Mouse (Mus musculus): ENCODE measurements at regions not wholly inside any gene's neighbourhood (a gene's known extent, or its start where the extent isn't known, plus 50 kb on each side); places are given as distances from the start of the nearest gene placed in this dataset.

DNA sequence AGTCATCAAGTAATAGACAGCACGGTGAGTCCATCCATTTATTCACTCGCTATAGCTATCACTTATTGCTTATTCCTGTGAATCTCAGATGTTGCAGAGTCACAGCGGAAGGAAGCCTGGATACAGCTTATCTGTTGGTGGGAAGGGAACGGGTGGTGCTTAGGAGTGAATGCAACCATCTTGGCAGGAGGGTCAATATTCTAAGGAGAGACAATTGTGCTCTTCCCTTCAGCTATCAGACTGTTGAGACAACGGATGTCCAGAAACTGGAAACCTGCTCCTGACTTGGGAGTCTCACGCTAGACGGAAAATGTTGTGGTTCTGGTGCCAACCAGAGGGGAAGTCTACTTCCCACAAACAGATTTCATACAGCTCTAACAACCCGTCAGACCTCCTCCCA, 103.7 kb upstream of the Kit start:
- DNase-seq: no peak

DNA sequence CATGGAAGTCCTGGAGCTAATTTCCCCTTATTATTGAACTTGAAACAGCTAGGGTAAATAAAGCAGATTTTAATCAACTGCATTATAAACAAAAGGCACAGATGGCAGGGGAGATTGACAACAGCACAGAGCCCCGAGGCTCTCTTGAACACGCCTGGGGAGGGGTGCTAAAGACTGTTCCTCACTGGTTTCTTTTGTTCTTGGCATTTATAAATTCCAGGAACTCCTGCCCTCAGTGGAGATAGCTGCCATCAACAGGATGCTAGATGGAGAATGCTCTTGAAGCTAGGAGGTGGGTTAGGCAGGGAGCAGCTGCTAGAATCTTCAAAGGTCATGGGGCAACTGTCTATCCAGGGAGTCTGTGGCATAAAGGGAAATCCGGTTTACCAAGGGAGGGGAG, 102.2 kb upstream of the Kit start:
- DNase-seq: no peak

- no peak for DNase-seq
These were observed 99.3 kb upstream of the Kit start for GRCm38 (mm10) chr5:75475414-75475813.

DNA sequence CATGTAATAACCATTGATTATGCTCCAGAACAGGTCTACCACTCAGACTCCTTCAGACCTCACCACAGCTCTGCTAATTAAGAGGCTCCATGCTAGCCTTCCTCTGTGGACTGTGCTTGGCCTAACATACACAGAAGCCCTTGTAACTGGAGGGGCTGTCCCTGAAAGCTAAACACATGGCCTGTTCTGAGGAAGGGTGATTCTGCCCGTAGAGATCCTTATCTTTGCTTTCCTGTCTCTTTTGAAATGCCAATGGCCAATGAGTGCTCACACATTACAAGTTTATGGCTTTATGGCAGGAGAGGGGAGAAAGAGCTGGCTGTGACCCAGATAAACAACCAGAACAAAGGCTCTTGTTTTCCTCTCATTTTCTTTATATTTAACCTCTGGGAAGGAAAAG, 96.2 kb upstream of the Kit start:
- no peak for DNase-seq

DNA sequence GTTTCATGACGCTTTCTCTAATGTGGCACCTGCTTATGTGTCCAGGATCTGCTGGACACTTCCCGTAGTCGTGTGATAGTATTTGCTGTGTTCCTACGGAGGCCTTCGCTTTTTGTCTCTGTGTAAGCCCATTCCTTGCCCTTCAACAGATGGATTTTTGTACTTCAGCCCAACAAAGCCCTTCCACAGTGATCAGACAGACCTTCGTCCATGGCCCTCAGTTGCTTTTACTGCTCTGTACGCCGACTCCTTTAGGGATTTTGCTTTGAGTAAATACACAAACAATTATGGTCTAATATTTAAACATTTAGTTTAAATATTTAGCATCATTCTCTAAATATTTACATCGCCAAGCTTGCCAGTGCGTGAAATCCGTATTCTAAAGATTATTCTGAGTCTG, 95.6 kb upstream of the Kit start:
- no peak for DNase-seq

GRCm38 (mm10) chr5:75481595-75481994, 93.1 kb upstream of the Kit start:
- no peak for DNase-seq

DNA sequence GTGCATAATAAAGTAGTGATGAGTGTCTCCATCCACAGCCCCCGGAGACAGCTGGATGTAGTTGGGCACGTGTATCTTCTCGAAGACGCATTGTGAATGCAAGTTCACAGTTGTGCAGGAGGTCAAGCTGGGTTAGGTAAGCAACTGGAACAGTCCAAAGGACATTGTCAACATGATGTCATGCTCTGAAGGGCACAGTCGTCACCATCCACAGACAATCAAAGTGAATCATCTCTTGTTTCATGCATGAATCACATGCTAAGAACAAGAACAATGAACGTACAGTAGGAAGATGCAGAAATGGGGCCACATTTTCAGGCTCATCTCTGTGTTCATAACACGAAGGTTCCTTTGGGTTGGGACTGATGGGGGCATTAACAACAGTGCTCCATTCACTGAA, 90.4 kb upstream of the Kit start:
- peak; percentile 65 for DNase-seq

DNA sequence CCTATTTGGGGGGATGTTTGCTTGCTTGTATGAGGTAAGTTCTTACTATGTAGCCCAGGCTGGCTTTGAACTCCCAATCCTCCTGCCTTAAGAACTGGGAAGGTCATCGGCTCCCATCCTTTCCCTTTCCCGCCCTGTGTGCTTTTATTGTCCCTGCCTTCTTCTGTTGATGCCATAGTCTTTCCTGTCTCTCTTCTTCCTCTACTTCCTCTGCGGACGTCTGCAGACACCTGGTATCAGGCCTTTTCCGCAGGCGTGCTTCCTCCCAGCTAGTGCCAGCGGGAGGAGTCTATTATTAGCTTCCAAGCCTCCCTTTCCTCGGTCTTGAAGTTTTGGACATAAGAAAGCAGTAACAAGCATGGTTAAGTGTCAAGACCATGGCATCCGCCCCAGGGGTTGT, 83.9 kb upstream of the Kit start:
- peak; percentile 14 for DNase-seq

- DNase-seq: no peak
These were observed 80.6 kb upstream of the Kit start for GRCm38 (mm10) chr5:75494143-75494542.

DNA sequence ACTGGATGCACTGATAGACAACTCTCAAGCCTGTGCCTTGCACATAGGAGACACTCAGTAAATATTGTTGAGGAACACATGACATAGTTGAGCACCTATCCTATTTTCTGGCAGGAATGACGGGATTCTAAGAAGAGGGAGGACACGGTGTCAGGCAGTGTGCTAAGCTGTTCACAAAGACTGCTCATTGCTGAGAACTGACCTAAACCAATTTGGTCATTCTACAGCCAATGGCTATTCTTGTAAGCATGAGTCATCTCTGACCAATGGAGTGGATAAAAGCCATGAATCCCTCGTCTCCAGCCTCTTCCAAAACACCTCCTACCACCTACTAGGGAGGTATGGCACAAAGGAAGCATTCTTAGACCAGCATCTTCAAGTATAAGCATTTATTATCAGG, 75.7 kb upstream of the Kit start:
- DNase-seq: no peak

DNA sequence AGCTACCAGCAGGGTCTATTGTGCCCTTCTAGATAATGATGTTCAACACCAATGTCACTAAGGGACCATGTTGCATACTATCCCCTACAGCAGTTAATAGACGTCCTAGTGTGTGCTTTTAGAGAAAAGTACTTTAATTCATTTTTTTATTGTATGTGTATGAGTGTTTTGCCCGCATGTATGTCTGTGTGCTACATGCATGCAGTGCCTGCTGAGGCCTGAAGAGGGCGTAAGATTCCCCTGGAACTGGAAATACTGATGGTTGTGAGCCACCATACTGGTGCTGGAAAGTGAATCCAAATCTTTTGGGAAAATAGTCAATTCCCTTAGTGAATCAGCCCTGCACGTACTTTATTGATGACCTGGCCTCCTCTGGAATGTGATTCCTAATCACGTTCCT, 75.0 kb upstream of the Kit start:
- DNase-seq: no peak

DNA sequence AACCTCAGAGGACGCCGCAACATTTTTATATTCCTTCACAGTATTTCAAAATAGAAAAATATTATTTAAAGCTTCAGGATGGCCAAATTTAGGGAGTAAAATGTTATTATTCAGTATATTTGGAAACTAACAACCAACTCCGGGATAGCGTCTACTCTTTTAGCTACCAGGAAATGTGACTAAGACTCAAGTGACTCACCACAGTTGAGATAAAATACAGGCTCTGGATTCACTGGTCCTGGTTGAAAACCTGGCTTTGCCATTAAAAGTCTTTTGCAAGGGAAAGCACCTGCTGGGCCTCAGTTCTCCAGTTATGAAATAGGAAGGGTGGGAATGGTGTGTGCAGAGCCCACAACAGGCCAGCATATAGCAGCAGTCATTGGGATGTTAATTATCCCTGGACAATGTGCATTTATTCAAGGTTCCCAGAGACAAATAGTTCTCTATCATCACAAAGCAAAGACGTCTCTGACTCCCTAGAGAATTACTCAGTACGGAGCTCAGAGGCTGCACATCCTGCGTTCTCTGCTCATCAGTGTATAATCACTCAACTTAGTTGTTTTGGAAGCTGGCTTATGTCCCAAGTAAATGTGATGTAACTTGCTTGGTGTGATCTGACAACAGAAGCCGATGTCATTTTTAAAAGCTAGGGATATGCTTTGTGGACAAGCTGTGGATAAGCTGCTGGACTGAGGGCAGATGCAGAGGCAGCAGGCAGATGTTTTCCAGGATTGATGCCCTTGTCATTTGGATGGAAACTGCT, 73.9 kb upstream of the Kit start:
- DNase-seq: no peak

DNA sequence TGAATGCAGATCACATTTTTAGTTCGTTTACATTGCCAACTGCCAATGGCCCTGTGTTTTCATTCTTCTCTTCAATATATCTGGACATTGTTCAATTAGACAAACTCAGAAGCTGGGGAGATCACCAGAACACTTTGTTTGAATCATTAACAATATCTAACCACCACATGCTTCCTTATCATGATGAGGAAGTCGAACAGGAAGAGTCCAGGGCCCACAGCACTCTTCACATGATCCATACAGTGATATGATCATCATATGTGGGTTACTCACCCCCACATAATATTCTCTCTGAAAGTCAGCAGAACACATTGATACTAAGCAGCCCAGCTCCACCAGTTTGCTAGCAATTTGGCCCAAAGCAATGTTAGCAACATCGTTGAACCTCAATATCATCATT, 71.0 kb upstream of the Kit start:
- DNase-seq: no peak

DNA sequence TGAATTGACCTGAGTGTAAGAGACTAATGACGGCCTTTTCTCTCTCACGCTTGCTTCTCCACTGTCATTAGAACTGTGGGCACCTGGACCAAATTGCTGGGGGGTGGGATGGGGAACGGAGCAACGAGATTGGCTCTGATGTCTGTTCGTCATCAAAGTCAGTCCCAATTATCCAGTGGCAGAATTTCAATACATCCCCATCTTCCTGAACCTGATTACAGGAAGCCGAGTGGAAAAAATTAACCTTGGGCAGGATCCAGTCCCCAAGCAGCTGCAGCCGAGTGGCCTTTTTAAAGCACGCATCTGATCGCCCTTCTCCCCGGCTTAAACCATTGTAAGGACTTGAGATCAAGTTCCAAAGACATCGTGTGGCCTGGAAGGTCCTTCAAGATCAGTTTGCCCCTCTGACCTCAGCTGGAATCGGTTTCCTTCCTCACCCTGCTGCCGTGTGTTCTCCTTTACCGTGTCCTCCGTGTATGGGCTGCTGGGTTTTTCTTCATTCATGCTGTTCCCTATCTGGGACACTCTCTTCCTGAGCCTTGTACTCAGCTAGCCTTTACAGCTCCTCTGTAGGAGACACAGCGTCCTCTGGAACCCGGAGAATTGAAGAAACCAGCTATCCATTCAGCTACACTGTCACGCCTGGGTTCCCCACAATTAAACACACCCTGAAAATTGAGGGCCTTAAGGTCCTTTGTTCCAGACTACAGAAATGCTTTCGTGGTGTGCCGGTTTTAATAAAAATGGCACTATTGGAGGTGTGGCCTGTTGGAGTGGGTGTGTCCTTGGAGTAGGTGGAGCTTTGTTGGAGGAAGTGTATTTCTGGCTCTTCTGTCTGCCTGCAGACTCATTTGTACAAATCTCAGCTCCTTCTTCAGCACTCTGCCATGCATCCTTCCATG, 61.9 kb upstream of the Kit start:
- peak; percentile 31 for DNase-seq

- DNase-seq: no peak
These were observed 56.5 kb upstream of the Kit start for GRCm38 (mm10) chr5:75518213-75518612.

DNA sequence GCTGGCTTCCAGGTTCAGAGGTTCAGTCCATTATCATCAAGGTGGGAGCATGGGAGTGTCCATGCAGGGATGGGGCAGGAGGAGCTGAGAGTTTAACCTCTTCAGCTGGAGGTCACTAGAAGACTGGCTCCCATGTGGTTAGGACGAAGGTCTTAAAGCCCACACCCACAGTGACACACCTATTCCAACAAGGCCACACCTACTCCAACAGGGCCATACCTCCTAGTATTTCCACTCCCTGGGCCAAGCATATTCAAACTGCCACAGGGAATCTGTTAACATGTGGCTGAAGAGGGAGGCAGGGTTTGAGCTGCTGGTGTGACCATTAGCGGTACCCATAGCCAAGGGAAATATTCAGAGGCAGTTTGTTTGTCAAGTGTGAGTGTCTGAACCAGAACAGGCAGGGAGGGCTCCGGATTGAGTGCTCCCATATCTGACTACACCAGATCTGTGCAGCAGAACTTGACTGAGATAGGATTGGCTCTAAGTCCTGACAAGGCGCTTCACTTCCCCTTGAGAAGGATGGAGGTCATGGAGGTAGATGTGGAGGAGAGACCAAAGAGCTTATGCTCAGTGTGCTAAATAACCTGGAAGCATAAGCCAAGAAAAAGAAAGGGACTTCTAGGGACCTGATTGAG, 51.6 kb upstream of the Kit start:
- no peak for DNase-seq
